Mouse (Mus musculus) heart, embryonic 11.5 days (tissue): ENCODE measurements around the gene Kctd14. TPM values are rescaled to one million over a fixed set of nuclear protein-coding genes. Genes with fewer than 3 reads are reported as not detected.
A peak's percentile ranks its signal among the peaks of the same experiment; 100 is the strongest.

Experiments
- ATAC-seq: fragments of 200-750 bp; cut with Nextera tagmentation; replicated peaks from 2 replicates; pipeline ENCODE4 v1.8.0; 2017; ENCODE audit warnings: moderate library complexity; ENCODE audit not compliant: insufficient number of reproducible peaks, low FRiP score, low TSS enrichment
- H3K27ac ChIP-seq: fragments of 300-500 bp; sonication (generic); 2 replicates; pipeline ENCODE4 v1.5.1; 2014; ENCODE audit warnings: mild to moderate bottlenecking, low read depth, low read length
- H3K27me3 ChIP-seq: fragments of 300-500 bp; sonication (generic); 2 replicates; pipeline ENCODE4 v1.6.1; 2014; ENCODE audit warnings: mild to moderate bottlenecking, low read length, mixed read lengths; ENCODE audit not compliant: control insufficient read depth, insufficient read depth
- H3K36me3 ChIP-seq: fragments of 300-500 bp; sonication (generic); 2 replicates; pipeline ENCODE4 v1.6.1; 2014; ENCODE audit warnings: mild to moderate bottlenecking, low read length, moderate library complexity, mixed read lengths; ENCODE audit not compliant: control insufficient read depth, insufficient read depth
- H3K4me1 ChIP-seq: fragments of 300-500 bp; sonication (generic); 2 replicates; pipeline ENCODE4 v1.6.1; 2014; ENCODE audit warnings: low read length; ENCODE audit not compliant: control insufficient read depth, insufficient read depth
- H3K4me2 ChIP-seq: fragments of 300-500 bp; sonication (generic); 2 replicates; pipeline ENCODE4 v1.6.1; 2014; ENCODE audit warnings: mild to moderate bottlenecking, moderate library complexity
- H3K4me3 ChIP-seq: fragments of 300-500 bp; sonication (generic); 2 replicates; pipeline ENCODE4 v1.5.1; 2014; ENCODE audit warnings: low read depth, low read length
- H3K9ac ChIP-seq: fragments of 300-500 bp; sonication (generic); 2 replicates; pipeline ENCODE4 v1.6.1; 2014; ENCODE audit warnings: mild to moderate bottlenecking, low read depth, low read length, moderate library complexity
- H3K9me3 ChIP-seq: fragments of 300-500 bp; sonication (generic); replicated peaks from 2 replicates; pipeline ENCODE4 v1.6.1; 2016; ENCODE audit warnings: low read length; ENCODE audit not compliant: control insufficient read depth
- WGBS: fragments of 180-500 bp; shearing (Covaris S2); extraction: QIAGEN DNeasy Blood & Tissue Kit; methylation state at CpG from one replicate; pipeline ENCODE4 v1.1.7; 2014; ENCODE audit not compliant: insufficient replicate concordance; 5-methylcytosine and 5-hydroxymethylcytosine counted together
- polyA plus RNA-seq: library from polyadenylated mRNA; unstranded; fragments of >200 nt; fragmentation: Nextera tagmentation; extraction: Ambion mirVana; gene quantifications from 2 replicates; pipeline ENCODE4 v1.2.1, GENCODE M21; 2014

Gene Kctd14
- polyA plus RNA-seq, 1 experiment from 2014 or later: 0.67 TPM

- 88% methylated on average over 6 of the region's 6 CpGs for WGBS
- Histone ChIP-seq H3K36me3 (no peaks in the 10 kb centered on the region), H3K4me3 (no peak overlapping the region), H3K4me2 (no peak overlapping the region), H3K27ac (no peak overlapping the region), H3K4me1 (peaks cover 2% of the 10 kb centered on the region; the same call in 1 of the 2 replicates), H3K27me3 (no peaks in the 10 kb centered on the region), H3K9ac (no peak overlapping the region), H3K9me3 (no peaks in the 10 kb centered on the region)
- no peak for ATAC-seq
Measured at GRCm38 (mm10) chr7:97452196-97452595, 1.1 kb downstream of the Kctd14 start.

- no peak overlapping the region; the same call in 1 of the 2 replicates for H3K27ac ChIP-seq
- H3K4me1 ChIP-seq: peaks cover 2% of the 10 kb centered on the region; the same call in 1 of the 2 replicates
- peak overlapping the region; percentile 92 for H3K4me2 ChIP-seq
- no peaks in the 10 kb centered on the region for H3K9me3 ChIP-seq
- H3K27me3 ChIP-seq: no peaks in the 10 kb centered on the region
- WGBS: 3% methylated on average over 27 of the region's 27 CpGs
- peak overlapping the region; percentile 53 for H3K4me3 ChIP-seq
- peak overlapping the region; percentile 73 for H3K9ac ChIP-seq
- no peaks in the 10 kb centered on the region for H3K36me3 ChIP-seq
- peak; percentile 77 for ATAC-seq
Measured at GRCm38 (mm10) chr7:97453141-97453921, 2.2 kb downstream of the Kctd14 start.

- no peak for ATAC-seq
- WGBS: 92% methylated on average over 10 of the region's 10 CpGs
- peaks cover 2% of the 10 kb centered on the region; the same call in 1 of the 2 replicates for H3K4me1 ChIP-seq
- H3K27me3 ChIP-seq: no peaks in the 10 kb centered on the region
- no peak overlapping the region for H3K4me3 ChIP-seq
- H3K4me2 ChIP-seq: no peak overlapping the region
- no peaks in the 10 kb centered on the region for H3K36me3 ChIP-seq
- H3K27ac ChIP-seq: no peak overlapping the region
- no peak overlapping the region for H3K9ac ChIP-seq
- H3K9me3 ChIP-seq: no peaks in the 10 kb centered on the region
Measured at GRCm38 (mm10) chr7:97454795-97455194, 3.7 kb downstream of the Kctd14 start.

- H3K9ac ChIP-seq: no peak overlapping the region
- ATAC-seq: no peak
- no peak overlapping the region for H3K27ac ChIP-seq
- no peaks in the 10 kb centered on the region for H3K27me3 ChIP-seq
- WGBS: 81% methylated on average over 3 of the region's 3 CpGs
- H3K4me3 ChIP-seq: no peak overlapping the region
- H3K9me3 ChIP-seq: no peaks in the 10 kb centered on the region
- no peaks in the 10 kb centered on the region for H3K36me3 ChIP-seq
- H3K4me2 ChIP-seq: no peak overlapping the region
- peaks cover 2% of the 10 kb centered on the region; the same call in 1 of the 2 replicates for H3K4me1 ChIP-seq
Measured at GRCm38 (mm10) chr7:97455577-97455976, 4.5 kb downstream of the Kctd14 start.

GRCm38 (mm10) chr7:97473001-97473400 lies 21.9 kb downstream of the Kctd14 start:
- ATAC-seq: no peak
- Histone ChIP-seq H3K4me3 (no peak overlapping the region), H3K9ac (no peak overlapping the region), H3K27me3 (no peaks in the 10 kb centered on the region), H3K9me3 (no peaks in the 10 kb centered on the region), H3K36me3 (no peaks in the 10 kb centered on the region), H3K27ac (no peak overlapping the region), H3K4me2 (no peak overlapping the region), H3K4me1 (no peaks in the 10 kb centered on the region)
- 75% methylated on average over 5 of the region's 5 CpGs for WGBS

- H3K36me3 ChIP-seq: no peaks in the 10 kb centered on the region
- 52% methylated on average over 3 of the region's 3 CpGs for WGBS
- H3K4me3 ChIP-seq: no peak overlapping the region
- H3K9ac ChIP-seq: no peak overlapping the region
- no peak overlapping the region for H3K27ac ChIP-seq
- H3K27me3 ChIP-seq: no peaks in the 10 kb centered on the region
- no peaks in the 10 kb centered on the region for H3K9me3 ChIP-seq
- H3K4me1 ChIP-seq: peaks cover 12% of the 10 kb centered on the region
- no peak for ATAC-seq
- H3K4me2 ChIP-seq: no peak overlapping the region
Measured at GRCm38 (mm10) chr7:97479349-97479748, 28.2 kb downstream of the Kctd14 start.

GRCm38 (mm10) chr7:97480290-97480689 lies 29.2 kb downstream of the Kctd14 start:
- Histone ChIP-seq H3K9ac (no peak overlapping the region), H3K4me3 (peak overlapping the region; percentile 79), H3K4me2 (peak overlapping the region; percentile 57), H3K36me3 (peaks cover 5% of the 10 kb centered on the region; the same call in 1 of the 2 replicates), H3K4me1 (peaks cover 12% of the 10 kb centered on the region), H3K27ac (no peak overlapping the region), H3K9me3 (no peaks in the 10 kb centered on the region), H3K27me3 (no peaks in the 10 kb centered on the region)
- 29% methylated on average over 3 of the region's 3 CpGs for WGBS
- ATAC-seq: no peak

- WGBS: under 1% methylated on average over 24 of the region's 24 CpGs
- H3K27me3 ChIP-seq: no peaks in the 10 kb centered on the region
- H3K9me3 ChIP-seq: no peaks in the 10 kb centered on the region
- peak; percentile 97 for ATAC-seq
- H3K9ac ChIP-seq: peak within 1 kb of the TSS; percentile 80
- H3K4me2 ChIP-seq: peak within 1 kb of the TSS; percentile 93
- peak within 1 kb of the TSS; percentile 79 for H3K4me3 ChIP-seq
- H3K27ac ChIP-seq: peak within 1 kb of the TSS; percentile 73
- H3K36me3 ChIP-seq: peaks cover 6% of the 10 kb centered on the region; the same call in 1 of the 2 replicates
- peaks cover 12% of the 10 kb centered on the region for H3K4me1 ChIP-seq
Measured at GRCm38 (mm10) chr7:97480821-97481339, 29.8 kb downstream of the Kctd14 start, which contains the start of gene Ints4. Gene Ints4 (plus strand): TSS chr7:97480956.
